Mouse (Mus musculus): Measurements from ENCODE around the gene Elmod3. TPM values are rescaled to one million over a fixed set of nuclear protein-coding genes. Genes with fewer than 3 reads are reported as not detected.

Elmod3 gene
- total and polyA plus RNA-seq, 2 experiments from 2014 or later, result 16.0 to 18.3 TPM

GRCm38 (mm10) chr6:72627276-72627675 lies 29.1 kb upstream of the Elmod3 start:
- no peak for TF ChIP-seq CTCF (IDR thresholded peaks at IDR 0.05)
- Histone ChIP-seq H3K36me3 (ENCODE audit: insufficient read depth, low read length) (no peaks in the 10 kb centered on the region; the same call in 1 of the 2 replicates), H3K4me1 (ENCODE audit: insufficient read depth, low read length) (no peaks in the 10 kb centered on the region), H3K4me3 (ENCODE audit: low read depth, low read length) (no peak overlapping the region), H3K4me2 (ENCODE audit: low read depth, low read length, poor library complexity, severe bottlenecking) (no peak overlapping the region), H3K9ac (replicated peaks; ENCODE audit: low read length, poor library complexity, severe bottlenecking) (no peak overlapping the region), H3K27me3 (ENCODE audit: insufficient read depth, low read length) (no peaks in the 10 kb centered on the region), H3K9me3 (ENCODE audit: low read length) (no peaks in the 10 kb centered on the region), H3K27ac (ENCODE audit: low read depth, low read length) (no peak overlapping the region)
- no peak for ATAC-seq (ENCODE audit: low FRiP score)
- peak; percentile 25 for DNase-seq (ENCODE audit: low spot score)
- 90% methylated on average over 16 of the region's 16 CpGs for WGBS

DNA sequence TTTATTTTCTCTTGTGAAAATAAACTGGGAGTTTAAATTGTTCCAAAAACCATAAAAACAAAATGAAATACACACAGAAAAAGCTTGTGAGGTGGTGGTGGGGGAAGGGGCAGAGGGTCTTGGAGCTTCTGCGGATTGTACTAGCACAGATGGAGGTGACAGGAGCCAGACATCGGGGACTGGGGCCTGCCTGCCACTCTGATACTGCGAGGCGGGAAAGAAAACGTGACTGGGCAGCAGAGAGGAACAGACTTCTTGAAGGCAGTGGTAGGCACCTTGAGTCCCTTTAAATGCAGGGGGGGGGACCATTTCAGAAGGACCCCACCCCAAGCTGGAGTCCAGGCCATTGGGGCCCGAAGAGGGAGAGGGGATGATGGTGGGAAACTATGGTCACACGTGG lies 28.2 kb upstream of the Elmod3 start:
- ATAC-seq (ENCODE audit: low FRiP score), result no peak
- Histone ChIP-seq H3K4me1 (ENCODE audit: insufficient read depth, low read length) (no peaks in the 10 kb centered on the region), H3K9ac (replicated peaks; ENCODE audit: low read length, poor library complexity, severe bottlenecking) (no peak overlapping the region), H3K36me3 (ENCODE audit: insufficient read depth, low read length) (no peaks in the 10 kb centered on the region), H3K27me3 (ENCODE audit: insufficient read depth, low read length) (no peaks in the 10 kb centered on the region), H3K4me3 (ENCODE audit: low read depth, low read length) (no peak overlapping the region), H3K27ac (ENCODE audit: low read depth, low read length) (no peak overlapping the region), H3K9me3 (ENCODE audit: low read length) (no peaks in the 10 kb centered on the region), H3K4me2 (ENCODE audit: low read depth, low read length, poor library complexity, severe bottlenecking) (no peak overlapping the region)
- 89% methylated on average over 7 of the region's 7 CpGs for WGBS
- TF ChIP-seq CTCF (IDR thresholded peaks at IDR 0.05), result no peak
- no peak for DNase-seq (ENCODE audit: low spot score)

- H3K27ac ChIP-seq (ENCODE audit: low read depth, low read length), result no peak overlapping the region
- 93% methylated on average over 8 of the region's 8 CpGs for WGBS
- no peak overlapping the region for H3K4me2 ChIP-seq (ENCODE audit: low read depth, low read length, poor library complexity, severe bottlenecking)
- no peak for TF ChIP-seq CTCF (IDR thresholded peaks at IDR 0.05)
- H3K4me1 ChIP-seq (ENCODE audit: insufficient read depth, low read length), result no peaks in the 10 kb centered on the region
- ATAC-seq (ENCODE audit: low FRiP score) (no peak), DNase-seq (ENCODE audit: low spot score) (no peak)
- no peaks in the 10 kb centered on the region for H3K27me3 ChIP-seq (ENCODE audit: insufficient read depth, low read length)
- no peak overlapping the region for H3K9ac ChIP-seq (replicated peaks; ENCODE audit: low read length, poor library complexity, severe bottlenecking)
- H3K36me3 ChIP-seq (ENCODE audit: insufficient read depth, low read length), result no peaks in the 10 kb centered on the region
- H3K4me3 ChIP-seq (ENCODE audit: low read depth, low read length), result no peak overlapping the region
- no peaks in the 10 kb centered on the region for H3K9me3 ChIP-seq (ENCODE audit: low read length)
Measured at GRCm38 (mm10) chr6:72623661-72624402, 25.6 kb upstream of the Elmod3 start.

DNA sequence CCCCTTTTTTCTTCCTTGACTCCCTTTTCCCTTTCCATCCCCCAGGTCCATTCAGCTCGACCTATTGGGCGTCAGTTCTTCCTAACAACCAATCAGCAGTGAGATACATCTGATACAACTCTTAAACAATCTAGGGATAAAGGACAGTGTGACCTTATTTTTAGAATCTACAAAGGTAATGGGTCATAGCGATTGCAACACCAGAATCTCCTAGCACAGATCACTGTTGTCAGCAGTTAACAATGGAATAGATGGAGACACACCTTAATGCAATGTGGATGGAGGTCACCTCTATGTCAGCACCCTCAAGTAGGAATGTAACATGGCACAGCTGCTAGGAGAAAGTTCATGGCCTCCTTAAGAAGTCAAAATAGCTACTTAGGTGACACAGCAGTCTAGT lies 24.7 kb upstream of the Elmod3 start:
- no peaks in the 10 kb centered on the region for H3K4me1 ChIP-seq (ENCODE audit: insufficient read depth, low read length)

GRCm38 (mm10) chr6:72620920-72621319 lies 22.7 kb upstream of the Elmod3 start:
- TF ChIP-seq CTCF (IDR thresholded peaks at IDR 0.05), result no peak
- Histone ChIP-seq H3K27me3 (ENCODE audit: insufficient read depth, low read length) (no peaks in the 10 kb centered on the region), H3K27ac (ENCODE audit: low read depth, low read length) (no peak overlapping the region), H3K4me3 (ENCODE audit: low read depth, low read length) (no peak overlapping the region), H3K9ac (replicated peaks; ENCODE audit: low read length, poor library complexity, severe bottlenecking) (no peak overlapping the region), H3K4me1 (ENCODE audit: insufficient read depth, low read length) (peaks cover under 1% of the 10 kb centered on the region; the same call in 1 of the 2 replicates), H3K9me3 (ENCODE audit: low read length) (no peaks in the 10 kb centered on the region), H3K4me2 (ENCODE audit: low read depth, low read length, poor library complexity, severe bottlenecking) (no peak overlapping the region), H3K36me3 (ENCODE audit: insufficient read depth, low read length) (no peaks in the 10 kb centered on the region)
- 85% methylated on average over 5 of the region's 5 CpGs for WGBS
- DNase-seq (ENCODE audit: low spot score), result no peak
- ATAC-seq (ENCODE audit: low FRiP score), result no peak

More for the DNA sequence above, 24.7 kb upstream of the Elmod3 start:
- Histone ChIP-seq H3K9ac (replicated peaks; ENCODE audit: low read length, poor library complexity, severe bottlenecking) (no peak overlapping the region), H3K27ac (ENCODE audit: low read depth, low read length) (no peak overlapping the region), H3K36me3 (ENCODE audit: insufficient read depth, low read length) (no peaks in the 10 kb centered on the region), H3K4me2 (ENCODE audit: low read depth, low read length, poor library complexity, severe bottlenecking) (no peak overlapping the region), H3K27me3 (ENCODE audit: insufficient read depth, low read length) (no peaks in the 10 kb centered on the region), H3K9me3 (ENCODE audit: low read length) (no peaks in the 10 kb centered on the region), H3K4me3 (ENCODE audit: low read depth, low read length) (no peak overlapping the region)
- DNase-seq (ENCODE audit: low spot score) (no peak), ATAC-seq (ENCODE audit: low FRiP score) (no peak)
- 47% methylated on average over 3 of the region's 3 CpGs for WGBS
- TF ChIP-seq CTCF (IDR thresholded peaks at IDR 0.05), result no peak

DNA sequence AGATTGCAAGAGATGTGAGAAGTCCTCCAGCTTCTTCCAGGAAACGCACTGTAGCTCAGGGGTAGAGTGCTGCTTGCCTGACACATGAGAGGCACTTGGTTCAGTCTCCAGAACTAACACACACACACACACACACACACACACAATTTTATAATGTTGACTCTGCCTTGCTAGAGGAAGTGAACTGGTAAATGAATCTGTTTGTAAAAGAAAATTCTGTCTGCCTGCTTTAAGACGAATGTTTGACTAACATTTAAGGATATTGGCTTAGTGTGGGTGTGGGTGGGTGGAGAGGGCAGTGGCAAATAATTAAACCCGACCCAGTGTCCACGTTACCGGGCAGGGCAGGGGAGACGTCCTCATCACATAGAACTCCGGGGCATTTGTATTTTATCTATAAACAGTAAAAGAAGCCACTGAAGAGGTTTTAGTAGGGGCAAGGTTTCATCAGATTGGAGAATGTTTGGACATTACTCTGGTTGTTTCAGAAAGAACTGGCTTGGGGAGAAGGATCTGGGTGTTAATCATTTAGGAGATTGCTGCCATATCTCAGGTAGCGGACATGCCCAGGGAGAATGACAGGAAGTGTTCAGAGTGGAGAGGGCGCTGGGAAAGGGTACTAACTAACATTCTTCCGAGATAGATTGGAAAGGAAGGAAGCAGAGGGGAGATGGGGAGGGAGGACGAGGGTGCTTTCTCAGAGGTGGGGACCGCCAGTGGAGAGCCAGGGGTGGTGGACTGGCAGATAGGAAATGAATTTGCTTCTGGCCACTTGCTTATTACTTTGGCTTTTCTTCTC lies 21.7 kb upstream of the Elmod3 start:
- no peaks in the 10 kb centered on the region for H3K9me3 ChIP-seq (ENCODE audit: low read length)
- WGBS, result 63% methylated on average over 12 of the region's 12 CpGs
- H3K4me3 ChIP-seq (ENCODE audit: low read depth, low read length), result no peak overlapping the region
- H3K9ac ChIP-seq (replicated peaks; ENCODE audit: low read length, poor library complexity, severe bottlenecking), result no peak overlapping the region
- H3K36me3 ChIP-seq (ENCODE audit: insufficient read depth, low read length), result no peaks in the 10 kb centered on the region
- H3K27me3 ChIP-seq (ENCODE audit: insufficient read depth, low read length), result no peaks in the 10 kb centered on the region
- ATAC-seq (ENCODE audit: low FRiP score), result no peak
- no peak overlapping the region for H3K4me2 ChIP-seq (ENCODE audit: low read depth, low read length, poor library complexity, severe bottlenecking)
- no peak overlapping the region for H3K27ac ChIP-seq (ENCODE audit: low read depth, low read length)
- H3K4me1 ChIP-seq (ENCODE audit: insufficient read depth, low read length), result peaks cover 10% of the 10 kb centered on the region
- no peak for DNase-seq (ENCODE audit: low spot score)
- no peak for TF ChIP-seq CTCF (IDR thresholded peaks at IDR 0.05)

All from midbrain, postnatal 0 days (tissue).